Mouse (Mus musculus) myocyte (in vitro differentiated cells): ENCODE results near the gene Thegl. TPM values are rescaled to one million over a fixed set of nuclear protein-coding genes. Genes with fewer than 3 reads are reported as not detected.

Experiments used
- H3K27me3 ChIP-seq: one replicate; pipeline ENCODE4 v1.6.1; 2011; ENCODE audit not compliant: control insufficient read depth, insufficient read depth, insufficient read length
- H3K36me3 ChIP-seq: one replicate; pipeline ENCODE4 v1.6.1; 2011; ENCODE audit not compliant: control insufficient read depth, insufficient read depth
- H3K4me2 ChIP-seq: one replicate; pipeline ENCODE4 v1.6.1; 2011; ENCODE audit warnings: low read depth, control low read depth
- H3K4me3 ChIP-seq: one replicate; pipeline ENCODE4 v1.5.1; 2011; ENCODE audit warnings: mild to moderate bottlenecking, control low read depth, moderate library complexity
- H3K79me2 ChIP-seq: one replicate; pipeline ENCODE4 v1.6.1; 2011; ENCODE audit not compliant: control insufficient read depth, insufficient read depth
- H3ac ChIP-seq: one replicate; pipeline ENCODE4 v1.6.1; 2011; ENCODE audit not compliant: control insufficient read depth, insufficient read length
- CEBPB ChIP-seq: IDR thresholded peaks from 2 replicates; pipeline ENCODE4 v1.6.1; 2011; ENCODE audit warnings: mild to moderate bottlenecking, moderate library complexity; ENCODE audit not compliant: poor library complexity, insufficient read depth, severe bottlenecking
- E2F4 ChIP-seq: IDR thresholded peaks from one replicate; pipeline ENCODE4 v1.6.1; 2011; ENCODE audit warnings: mild to moderate bottlenecking, control low read depth, moderate library complexity; ENCODE audit not compliant: insufficient read depth
- MAX ChIP-seq: IDR thresholded peaks from one replicate; pipeline ENCODE4 v1.6.1; 2011; ENCODE audit warnings: low read depth, mild to moderate bottlenecking, control low read depth
- MYOD1 ChIP-seq, 3 experiments: IDR thresholded peaks; one replicate each; pipeline ENCODE4 v1.6.1; 2011; ENCODE audit warnings: control low read depth in 2 of 3, low read depth in 2 of 3, mild to moderate bottlenecking in 2 of 3, moderate library complexity in 1 of 3; ENCODE audit not compliant: insufficient read length in 2 of 3, control insufficient read depth in 1 of 3
- MYOG ChIP-seq, 3 experiments: IDR thresholded peaks; one replicate each; pipeline ENCODE4 v1.6.1; 2011; ENCODE audit warnings: control low read depth in 2 of 3, low read depth in 2 of 3, mild to moderate bottlenecking in 2 of 3; ENCODE audit not compliant: insufficient read length in 2 of 3, control insufficient read depth in 1 of 3, insufficient read depth in 1 of 3
- POLR2A ChIP-seq: IDR thresholded peaks from one replicate; pipeline ENCODE4 v1.6.1; 2011; ENCODE audit warnings: low read depth, mild to moderate bottlenecking, control low read depth, moderate library complexity; ENCODE audit not compliant: insufficient read length
- POLR2AphosphoS2 ChIP-seq: IDR thresholded peaks from one replicate; pipeline ENCODE4 v1.6.1; 2011; ENCODE audit warnings: low read depth, control low read depth; ENCODE audit not compliant: insufficient read length
- REST ChIP-seq: IDR thresholded peaks from one replicate; pipeline ENCODE4 v1.6.1; 2011; ENCODE audit warnings: mild to moderate bottlenecking, control low read depth, moderate library complexity; ENCODE audit not compliant: insufficient read depth, insufficient read length
- SRF ChIP-seq: IDR thresholded peaks from one replicate; pipeline ENCODE4 v1.6.1; 2011; ENCODE audit warnings: low read depth; ENCODE audit not compliant: control insufficient read depth, insufficient read length
- TCF12 ChIP-seq: IDR thresholded peaks from one replicate; pipeline ENCODE4 v1.6.1; 2011; ENCODE audit warnings: mild to moderate bottlenecking, control low read depth; ENCODE audit not compliant: poor library complexity, insufficient read depth, severe bottlenecking
- TCF3 ChIP-seq: IDR thresholded peaks from one replicate; pipeline ENCODE4 v1.6.1; 2011; ENCODE audit warnings: low read depth, control low read depth; ENCODE audit not compliant: insufficient read length
- USF1 ChIP-seq: IDR thresholded peaks from one replicate; pipeline ENCODE4 v1.6.1; 2011; ENCODE audit warnings: low read depth, mild to moderate bottlenecking, control low read depth, moderate library complexity
- polyA plus RNA-seq: library from polyadenylated mRNA; unstranded; fragments of >200 nt; fragmentation: generic; extraction: Trizol; gene quantifications from one replicate; pipeline ENCODE4 v1.2.1, GENCODE M21; 2012; ENCODE audit warnings: missing spikeins

The Thegl gene
- polyA plus RNA-seq, 1 experiment, result not detected

GRCm38 (mm10) chr5:77039391-77039790 lies 23.6 kb downstream of the Thegl start:
- H3K27me3 ChIP-seq, result peaks cover 23% of the 10 kb centered on the region
- H3K4me2 ChIP-seq, result no peak overlapping the region
- no peaks in the 10 kb centered on the region for H3K79me2 ChIP-seq
- H3K36me3 ChIP-seq, result no peaks in the 10 kb centered on the region
- no peak overlapping the region for H3K4me3 ChIP-seq
- TF ChIP-seq REST (no peak), MYOD1 (IDR thresholded peaks at IDR 0.05; ENCODE audit: control insufficient read depth in 1 of 3, insufficient read length in 2 of 3, low read depth in 2 of 3) (no peak), POLR2A (no peak), POLR2AphosphoS2 (no peak), CEBPB (no peak), SRF (no peak)
- H3ac ChIP-seq, result no peak overlapping the region

GRCm38 (mm10) chr5:77044362-77044761 lies 28.5 kb downstream of the Thegl start:
- H3K36me3 ChIP-seq, result no peaks in the 10 kb centered on the region
- H3K4me3 ChIP-seq, result no peak overlapping the region
- no peak overlapping the region for H3ac ChIP-seq
- peaks cover 28% of the 10 kb centered on the region for H3K27me3 ChIP-seq
- no peak overlapping the region for H3K4me2 ChIP-seq
- H3K79me2 ChIP-seq, result no peaks in the 10 kb centered on the region
- TF ChIP-seq POLR2A, result no peak
- TF ChIP-seq TCF12, result no peak
- TF ChIP-seq TCF3, result no peak
- TF ChIP-seq SRF, result no peak
- TF ChIP-seq MAX, result no peak
- TF ChIP-seq POLR2AphosphoS2, result no peak
- TF ChIP-seq CEBPB, result no peak
- TF ChIP-seq MYOG (IDR thresholded peaks at IDR 0.05; ENCODE audit: control insufficient read depth in 1 of 3, insufficient read depth in 1 of 3, insufficient read length in 2 of 3, low read depth in 2 of 3), result no peak
- TF ChIP-seq E2F4, result no peak
- no peak for TF ChIP-seq REST
- no peak for TF ChIP-seq USF1
- no peak for TF ChIP-seq MYOD1 (IDR thresholded peaks at IDR 0.05; ENCODE audit: control insufficient read depth in 1 of 3, insufficient read length in 2 of 3, low read depth in 2 of 3)

- no peaks in the 10 kb centered on the region for H3K36me3 ChIP-seq
- TF ChIP-seq POLR2A (no peak), E2F4 (no peak), MAX (no peak), USF1 (no peak), TCF12 (no peak)
- no peak overlapping the region for H3K4me2 ChIP-seq
- H3ac ChIP-seq, result no peak overlapping the region
- no peaks in the 10 kb centered on the region for H3K79me2 ChIP-seq
- H3K4me3 ChIP-seq, result no peak overlapping the region
- H3K27me3 ChIP-seq, result peaks cover 24% of the 10 kb centered on the region
Measured at GRCm38 (mm10) chr5:77052616-77053015, 36.8 kb downstream of the Thegl start.

- Histone ChIP-seq H3K79me2 (no peaks in the 10 kb centered on the region), H3K4me3 (no peak overlapping the region), H3K4me2 (no peak overlapping the region), H3ac (no peak overlapping the region), H3K27me3 (peaks cover 18% of the 10 kb centered on the region), H3K36me3 (no peaks in the 10 kb centered on the region)
- no peak for TF ChIP-seq TCF3
- no peak for TF ChIP-seq MYOD1 (IDR thresholded peaks at IDR 0.05; ENCODE audit: control insufficient read depth in 1 of 3, insufficient read length in 2 of 3, low read depth in 2 of 3)
- TF ChIP-seq REST, result no peak
- TF ChIP-seq USF1, result no peak
- no peak for TF ChIP-seq TCF12
- no peak for TF ChIP-seq MYOG (IDR thresholded peaks at IDR 0.05; ENCODE audit: control insufficient read depth in 1 of 3, insufficient read depth in 1 of 3, insufficient read length in 2 of 3, low read depth in 2 of 3)
- no peak for TF ChIP-seq MAX
- no peak for TF ChIP-seq POLR2AphosphoS2
- no peak for TF ChIP-seq CEBPB
- TF ChIP-seq SRF, result no peak
- TF ChIP-seq POLR2A, result no peak
Measured at GRCm38 (mm10) chr5:77056881-77057440, 41.1 kb downstream of the Thegl start.

GRCm38 (mm10) chr5:77060363-77060762 lies 44.5 kb downstream of the Thegl start:
- H3ac ChIP-seq, result no peak overlapping the region
- H3K4me2 ChIP-seq, result no peak overlapping the region
- H3K36me3 ChIP-seq, result no peaks in the 10 kb centered on the region
- H3K79me2 ChIP-seq, result no peaks in the 10 kb centered on the region
- H3K27me3 ChIP-seq, result peaks cover 7% of the 10 kb centered on the region
- TF ChIP-seq SRF (no peak), REST (no peak), TCF12 (no peak), CEBPB (no peak), USF1 (no peak), MAX (no peak), TCF3 (no peak), MYOD1 (IDR thresholded peaks at IDR 0.05; ENCODE audit: control insufficient read depth in 1 of 3, insufficient read length in 2 of 3, low read depth in 2 of 3) (no peak)
- H3K4me3 ChIP-seq, result no peak overlapping the region
